Mouse (Mus musculus) megakaryocyte, embryonic 14.5 days (primary cell): Measurements from ENCODE around the gene Ackr3.

Experiments used
- FLI1 ChIP-seq: IDR thresholded peaks from 2 replicates; pipeline ENCODE4 v1.6.1; 2012; ENCODE audit warnings: low read length, inconsistent platforms, mixed read lengths
- GATA1 ChIP-seq: IDR thresholded peaks from 3 replicates; pipeline ENCODE4 v1.6.1; 2012; ENCODE audit warnings: mixed read lengths, low read length, inconsistent platforms, borderline replicate concordance

GRCm38 (mm10) chr1:90236640-90237039 is 32.9 kb downstream of the Ackr3 start:
- TF ChIP-seq GATA1 (no peak), FLI1 (no peak)
